Mouse (Mus musculus): Measurements from ENCODE around the gene Sult2a1. TPM values are rescaled to one million over a fixed set of nuclear protein-coding genes. Genes with fewer than 3 reads are reported as not detected.
"Not testable (repeated sequence)": the region's sequence is repeated elsewhere in the genome, so short reads cannot be mapped to it uniquely, and the experiment has no call there.

Gene Sult2a1
- polyA plus RNA-seq (2011; ENCODE audit: insufficient read length, low read depth, missing spikeins): not detected in 2 replicates

DNA sequence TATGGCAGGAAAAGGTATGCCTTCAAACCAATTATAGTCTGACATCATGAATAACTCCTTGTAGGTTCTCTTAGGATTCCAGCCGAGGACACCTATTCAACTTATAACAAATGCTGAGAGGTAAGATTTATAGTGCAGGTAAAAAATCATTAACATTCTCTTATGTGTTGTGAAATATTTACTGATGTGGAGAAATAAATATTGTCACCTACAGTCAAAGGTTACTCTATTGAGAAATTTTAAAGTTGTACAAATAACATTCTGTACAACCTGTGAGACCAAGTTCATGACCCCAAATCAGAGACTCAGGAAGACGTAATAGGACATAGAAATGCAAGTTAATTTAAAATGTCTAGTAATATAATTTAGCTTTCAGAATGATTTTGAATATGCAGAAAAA lies at the start of gene Sult2a1:
Sult2a1 (minus strand) TSS at position 101 of the 400 bp plus-strand sequence.
- H3K4me1 ChIP-seq (ENCODE audit: control insufficient read depth, insufficient read depth, low read length); H3K4me3 ChIP-seq (ENCODE audit: insufficient read depth, low read length); H3K27ac ChIP-seq (ENCODE audit: insufficient read depth, low read length): not testable (repeated sequence)

DNA sequence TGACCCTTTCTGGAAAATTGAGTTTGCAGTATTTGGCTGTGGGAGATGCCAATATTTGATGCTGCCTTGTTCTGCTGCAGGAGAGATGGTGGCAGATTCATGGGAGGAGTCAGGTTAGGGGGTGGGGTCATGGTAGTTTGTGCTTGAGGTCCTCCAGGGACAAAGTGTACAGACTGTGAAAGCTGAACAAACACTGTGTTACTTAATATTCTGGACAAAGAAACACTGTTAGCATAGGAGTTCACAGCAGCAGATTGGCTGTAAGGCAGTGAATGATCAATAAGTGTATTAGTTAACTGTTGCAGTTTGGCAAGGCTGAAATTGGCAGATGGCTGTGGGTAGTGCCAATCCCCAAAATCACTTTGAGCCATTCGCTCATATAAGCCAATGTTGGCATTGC lies 23.3 kb downstream of the Sult2a1 start:
- Histone ChIP-seq H3K4me1 (ENCODE audit: control insufficient read depth, insufficient read depth, low read length) (no peaks in the 10 kb centered on the region), H3K27ac (ENCODE audit: insufficient read depth, low read length) (no peak overlapping the region), H3K4me3 (ENCODE audit: insufficient read depth, low read length) (no peak overlapping the region)
- TF ChIP-seq CTCF (IDR thresholded peaks at IDR 0.05; ENCODE audit: borderline replicate concordance, insufficient read depth, low read length) (no peak), POLR2A (IDR thresholded peaks at IDR 0.05; ENCODE audit: low read depth, low read length) (no peak)

Other genes starting within 250 kb of the Sult2a1 start
- gene Sult2a5, start 213.4 kb downstream of the Sult2a1 start, polyA plus RNA-seq (2011; ENCODE audit: insufficient read length, low read depth, missing spikeins): not detected in 2 replicates
- not detected in 2 replicates for gene Sult2a2, start 103.9 kb downstream of the Sult2a1 start, polyA plus RNA-seq (2011; ENCODE audit: insufficient read length, low read depth, missing spikeins)
- not detected in 2 replicates for gene Sult2a4, start 152.2 kb upstream of the Sult2a1 start, polyA plus RNA-seq (2011; ENCODE audit: insufficient read length, low read depth, missing spikeins)

All from embryonic fibroblast, embryonic 13.5 days (primary cell).